Mouse (Mus musculus) lung, adult 2 months (tissue): ENCODE data around the gene Exoc6.

Experiments
- CTCF ChIP-seq: fragments of 200-500 bp; IDR thresholded peaks from 2 replicates; pipeline ENCODE4 v1.5.1; 2011; ENCODE audit warnings: mild to moderate bottlenecking, low read length, control low read depth; ENCODE audit not compliant: insufficient read depth
- POLR2A ChIP-seq: fragments of 200-500 bp; IDR thresholded peaks from 2 replicates; pipeline ENCODE4 v1.6.1; 2011; ENCODE audit warnings: low read depth, mild to moderate bottlenecking, control low read depth, low read length, borderline replicate concordance; ENCODE audit errors: extremely low read depth

- TF ChIP-seq CTCF = peak; percentile 72
- TF ChIP-seq POLR2A = no peak
These were observed 153.8 kb downstream of the Exoc6 start for GRCm38 (mm10) chr19:37703902-37704509.
